Mouse (Mus musculus): ENCODE results near the gene Flot1.

Gene Flot1

DNA sequence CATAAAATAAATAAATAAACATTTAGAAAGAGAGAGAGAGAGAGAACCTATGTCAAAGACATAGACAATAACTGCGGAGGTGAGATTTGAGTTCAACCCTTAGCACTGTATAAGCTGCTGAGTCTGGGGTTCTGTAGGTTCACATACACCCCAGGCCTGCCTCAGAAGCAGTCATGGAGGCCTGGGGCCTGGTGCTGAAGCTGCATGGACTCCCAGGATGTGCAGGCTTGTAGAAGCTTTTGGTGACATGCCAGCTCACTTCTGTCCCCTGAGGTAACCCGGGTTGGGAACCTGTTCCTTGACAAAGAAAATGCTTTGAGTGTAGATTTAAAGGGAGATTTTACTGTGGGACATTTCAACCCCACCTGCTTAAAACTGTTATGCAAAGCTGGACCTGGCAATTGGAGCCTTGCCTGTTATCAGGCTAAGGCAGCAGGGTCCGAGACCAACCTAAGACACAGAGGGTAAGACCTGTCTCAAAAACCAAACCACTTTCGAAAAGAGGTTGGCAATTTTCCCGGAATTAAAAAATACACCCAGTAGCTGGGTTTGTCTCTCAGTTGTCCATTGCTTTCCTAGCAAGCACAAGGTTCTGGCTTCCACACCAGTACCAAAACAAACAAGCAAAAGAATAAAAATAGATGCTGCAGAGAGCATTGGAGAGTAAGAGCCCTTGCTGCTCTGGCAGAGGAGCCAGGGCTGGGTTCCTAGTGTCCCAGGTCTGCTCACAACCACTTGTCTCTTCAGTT is 12.0 kb upstream of the Flot1 start:
- no peak for DNase-seq (ENCODE audit: low read depth, low spot score)

DNA sequence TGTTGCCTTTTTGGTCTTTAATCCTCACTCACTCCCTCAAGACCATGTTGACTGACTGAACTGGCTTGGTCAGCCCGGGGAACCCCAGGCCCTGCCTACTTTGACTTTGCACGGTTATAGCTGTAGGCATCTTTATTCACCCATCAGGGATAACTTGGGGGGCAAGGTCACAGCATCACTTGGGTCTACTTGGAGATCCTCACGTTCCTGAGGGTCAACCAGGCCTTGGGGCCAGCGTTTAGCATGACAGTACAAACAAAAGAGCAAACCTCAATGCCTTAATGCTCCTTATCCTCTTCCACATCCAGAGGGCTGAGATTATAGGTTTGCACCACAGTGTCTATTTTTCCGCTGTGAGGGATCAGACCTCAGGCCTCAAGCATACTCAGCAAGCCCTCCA is 10.7 kb upstream of the Flot1 start:
- no peak for DNase-seq (ENCODE audit: low read depth, low spot score)

DNA sequence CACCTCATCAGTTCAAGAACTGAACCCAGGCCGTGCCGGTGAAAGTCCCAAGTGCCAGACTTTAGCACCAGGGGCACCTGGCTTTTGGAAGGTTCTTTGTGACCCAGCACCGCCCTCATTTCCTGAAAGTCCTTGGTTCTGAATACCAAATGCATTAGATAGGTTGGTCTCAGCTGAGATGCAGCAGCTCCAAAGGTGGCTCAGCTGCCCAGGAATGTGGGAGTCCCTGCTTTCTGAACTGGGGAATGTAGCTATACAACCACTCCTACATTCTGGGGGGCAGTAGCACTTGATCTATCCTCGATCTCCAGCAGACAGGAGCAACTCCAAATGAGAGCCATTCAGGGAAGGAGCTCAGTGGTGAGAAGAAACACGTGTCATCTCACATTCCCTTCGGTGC is 10.3 kb upstream of the Flot1 start:
- DNase-seq (ENCODE audit: low read depth, low spot score) = no peak

DNA sequence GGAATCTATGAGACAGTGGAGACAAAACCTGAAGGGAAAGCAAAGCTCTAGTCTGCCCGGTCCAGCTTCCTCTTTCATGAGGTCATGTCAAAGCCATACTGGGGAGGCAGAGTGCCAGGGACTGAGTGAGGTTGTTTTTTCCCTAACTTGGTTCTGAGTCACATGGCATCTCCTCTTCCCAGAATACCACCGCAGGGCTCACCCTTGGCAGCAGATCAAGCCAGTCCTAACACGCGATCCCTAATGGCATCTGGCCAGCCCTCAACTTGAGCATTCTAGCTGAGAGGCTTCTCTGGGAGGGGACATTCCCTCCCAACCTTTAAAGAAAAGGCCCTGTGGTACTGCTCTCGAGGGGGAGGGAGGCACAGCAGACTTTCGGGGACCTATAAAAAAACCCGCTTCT is 9.8 kb upstream of the Flot1 start:
- no peak for DNase-seq (ENCODE audit: low read depth, low spot score)

DNA sequence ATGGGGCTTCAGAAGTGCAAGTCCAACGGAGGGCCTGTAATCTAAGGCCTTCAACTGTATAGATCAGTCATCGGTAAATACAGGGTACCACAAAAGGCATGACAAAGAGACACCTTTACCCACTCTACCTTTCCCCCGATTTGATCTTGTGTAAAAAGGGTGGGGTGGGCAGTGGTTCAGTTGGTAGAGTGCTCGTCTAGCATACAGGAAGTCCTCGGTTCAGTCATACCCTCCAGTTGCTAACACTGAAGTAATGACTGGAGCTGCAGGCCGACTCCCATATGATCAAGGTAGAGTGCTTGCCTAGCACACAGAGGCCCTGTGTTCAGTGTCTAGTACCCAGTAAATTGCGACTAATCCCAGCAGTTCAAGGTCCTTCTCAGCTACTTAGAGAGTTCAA is 9.4 kb upstream of the Flot1 start:
- DNase-seq (ENCODE audit: low read depth, low spot score) = no peak

DNA sequence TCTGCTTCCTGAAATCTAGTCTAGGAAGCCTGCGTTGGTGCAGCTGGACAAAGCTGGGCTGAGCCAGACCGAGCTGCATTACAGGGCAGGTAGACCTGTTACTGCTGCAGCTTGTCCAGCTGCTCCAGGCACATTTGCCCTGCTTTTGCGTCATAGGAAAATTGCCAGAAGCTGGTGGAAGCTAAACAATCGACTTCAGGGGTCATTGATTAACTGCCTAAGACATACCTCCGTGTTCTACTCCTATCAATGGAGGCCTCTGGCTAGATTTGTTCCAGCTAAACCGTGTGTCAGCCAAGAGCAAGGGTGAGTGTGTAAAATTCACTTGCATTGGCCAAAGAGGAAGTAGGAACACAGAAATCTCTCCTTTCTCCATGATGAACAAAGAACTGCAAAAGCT is 8.4 kb upstream of the Flot1 start:
- DNase-seq (ENCODE audit: low read depth, low spot score) = no peak

DNA sequence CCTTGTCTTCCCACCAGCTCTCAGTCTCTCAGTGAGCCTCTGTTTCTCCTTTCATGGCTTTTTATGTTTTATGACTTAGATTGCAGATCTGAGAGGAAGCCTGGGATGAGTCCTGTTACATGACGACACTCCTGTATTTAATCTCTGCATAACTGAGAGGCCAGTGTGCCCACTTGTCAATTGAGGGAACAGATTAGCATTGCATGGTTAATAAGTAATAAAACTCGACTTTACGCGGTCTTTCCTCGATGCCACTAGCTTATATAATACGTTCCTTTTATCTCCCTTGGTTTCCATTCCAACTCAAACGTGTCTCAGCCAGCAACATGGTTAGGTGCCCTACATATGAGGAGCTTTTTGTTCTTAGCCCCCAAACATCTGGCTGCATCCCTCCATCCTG is 7.2 kb upstream of the Flot1 start:
- no peak for DNase-seq (ENCODE audit: low read depth, low spot score)

DNA sequence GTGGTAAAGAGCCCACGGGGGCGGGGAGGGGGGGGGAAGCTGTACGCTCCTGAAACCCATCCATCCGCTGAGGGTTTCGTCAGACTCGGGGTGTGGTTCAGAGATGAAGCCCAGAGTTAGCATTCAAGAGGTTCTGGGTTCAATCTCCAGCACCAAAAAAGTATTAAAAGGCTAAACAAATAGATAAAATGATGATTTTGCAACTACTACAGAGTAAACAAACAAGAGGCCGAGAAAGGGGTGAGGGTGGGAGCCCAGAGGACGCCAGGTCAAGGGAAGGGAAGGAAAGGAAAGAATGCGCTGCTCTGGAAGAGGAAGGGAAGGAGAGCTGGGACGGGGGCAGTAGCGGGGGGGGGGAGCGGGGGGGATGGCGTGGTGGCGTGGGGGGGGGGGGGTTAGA is 6.3 kb upstream of the Flot1 start:
- DNase-seq (ENCODE audit: low read depth, low spot score) = no peak

DNA sequence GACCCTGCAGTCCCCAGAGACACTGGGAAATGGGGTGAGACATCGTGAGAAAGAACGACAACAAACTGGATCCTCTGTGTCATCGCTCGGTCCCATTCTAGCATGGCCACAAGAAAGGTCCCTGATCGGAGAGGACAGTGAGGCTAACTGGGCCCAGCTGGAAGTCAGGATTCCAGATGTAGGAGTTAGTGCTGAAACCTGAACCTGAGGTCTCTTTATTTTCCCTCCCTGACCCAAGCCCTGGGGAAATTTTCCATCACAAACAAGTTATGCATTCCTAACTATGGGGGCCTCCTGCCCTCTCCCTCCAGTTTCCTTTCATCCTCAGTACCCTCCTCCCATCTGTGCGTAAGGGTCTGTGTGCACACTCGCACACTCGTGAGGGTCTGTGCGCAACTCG is 5.8 kb upstream of the Flot1 start:
- no peak for DNase-seq (ENCODE audit: low read depth, low spot score)

DNA sequence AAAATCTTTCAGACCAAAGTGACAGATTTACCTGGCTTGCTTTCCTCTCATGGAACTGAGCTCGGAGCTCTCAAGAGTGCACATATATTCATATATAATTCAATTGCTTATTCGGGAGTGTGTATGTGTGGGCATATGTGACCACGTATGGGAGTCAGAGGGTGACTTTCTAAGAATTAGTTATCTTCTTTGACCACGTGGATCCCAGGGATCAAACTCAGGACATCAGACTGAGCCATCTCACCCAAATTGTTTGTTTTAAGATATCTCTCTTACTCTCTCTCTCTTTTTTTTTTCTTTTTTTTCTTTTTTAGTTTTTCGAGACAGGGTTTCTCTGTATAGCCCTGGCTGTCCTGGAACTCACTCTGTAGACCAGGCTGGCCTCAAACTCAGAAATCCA is 2.9 kb upstream of the Flot1 start:
- no peak for DNase-seq (ENCODE audit: low read depth, low spot score)

DNA sequence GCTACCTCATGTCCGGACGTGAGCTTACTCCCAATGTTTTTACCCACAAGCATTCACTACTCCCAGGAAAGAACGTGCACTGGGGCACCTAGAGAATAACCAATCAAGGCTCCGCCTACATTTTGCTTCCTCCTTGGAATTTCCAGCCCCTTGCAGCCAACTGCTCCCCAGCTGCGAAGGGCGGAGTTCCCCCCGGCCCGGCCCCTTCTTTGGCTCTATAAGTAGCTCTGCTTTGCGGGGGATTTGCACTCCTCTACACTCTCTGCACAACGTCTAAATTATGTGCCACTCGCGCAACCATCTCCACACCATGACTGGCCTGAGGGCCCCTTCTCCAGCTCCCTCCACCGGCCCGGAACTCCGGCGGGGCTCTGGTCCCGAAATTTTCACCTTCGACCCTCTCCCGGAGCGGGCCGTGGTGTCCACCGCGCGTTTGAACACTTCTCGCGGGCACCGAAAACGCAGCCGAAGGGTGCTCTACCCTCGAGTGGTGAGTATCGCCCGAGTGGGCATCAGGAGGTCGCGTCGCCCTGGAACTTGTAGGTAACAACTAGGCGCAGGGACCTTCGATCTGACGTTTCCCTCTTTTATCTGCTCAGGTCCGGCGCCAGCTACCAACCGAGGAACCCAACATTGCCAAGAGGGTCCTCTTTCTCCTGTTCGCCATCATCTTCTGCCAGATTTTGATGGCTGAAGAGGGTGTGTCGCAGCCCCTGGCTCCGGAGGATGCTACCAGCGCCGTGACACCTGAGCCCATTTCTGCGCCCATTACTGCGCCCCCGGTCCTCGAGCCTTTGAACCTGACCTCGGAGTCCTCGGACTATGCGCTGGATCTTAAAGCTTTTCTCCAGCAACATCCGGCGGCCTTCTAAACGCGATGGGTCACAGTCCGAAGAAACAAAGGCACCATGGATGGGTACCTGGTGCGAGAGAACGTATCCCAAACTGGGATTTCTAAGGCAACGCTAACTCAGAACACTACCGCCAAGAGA is 1.3 kb upstream of the Flot1 start, which contains the start of gene Ier3:
Gene Ier3, plus strand, starts transcription at position 246 of the 992 bp plus-strand sequence.
- DNase-seq (ENCODE audit: low read depth, low spot score) = no peak

DNA sequence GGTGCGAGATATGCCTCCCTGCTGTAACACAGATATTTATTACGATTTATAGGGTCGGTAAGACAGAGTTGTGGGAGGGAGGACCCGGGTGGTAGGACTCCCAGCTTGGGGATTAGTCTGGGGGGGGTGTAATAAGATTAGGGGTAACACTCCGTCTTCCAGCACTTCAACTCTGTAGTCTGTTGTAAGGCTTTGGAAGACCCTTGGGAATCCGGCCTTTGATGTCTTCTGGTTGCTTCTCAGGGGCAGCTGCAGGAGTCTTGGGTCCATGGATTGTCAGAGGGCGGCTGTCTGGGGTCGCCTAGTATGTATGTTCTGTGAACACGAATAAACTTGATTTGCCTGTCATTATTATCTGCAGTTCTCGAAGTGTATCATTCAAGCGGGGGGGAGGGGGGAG is 466 bp upstream of the Flot1 start:
- DNase-seq (ENCODE audit: low read depth, low spot score) = no peak

DNA sequence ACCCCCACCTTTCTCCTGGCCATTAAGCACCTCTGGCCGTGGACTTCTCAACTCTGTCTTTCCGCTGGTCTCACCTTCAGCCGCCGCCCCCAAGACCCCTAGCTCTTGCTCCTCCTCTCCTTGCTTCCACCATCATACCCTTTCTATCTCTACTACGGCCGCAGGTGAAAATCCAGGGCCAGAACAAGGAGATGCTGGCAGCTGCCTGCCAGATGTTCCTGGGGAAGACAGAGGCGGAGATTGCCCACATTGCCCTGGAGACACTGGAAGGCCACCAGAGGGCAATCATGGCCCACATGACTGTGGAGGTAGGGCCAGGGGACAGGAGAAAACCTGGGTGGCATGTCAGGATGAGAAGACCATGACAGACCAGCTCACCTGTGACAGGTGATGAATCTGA is 1.4 kb downstream of the Flot1 start:
- no peak for DNase-seq (ENCODE audit: low read depth, low spot score)

DNA sequence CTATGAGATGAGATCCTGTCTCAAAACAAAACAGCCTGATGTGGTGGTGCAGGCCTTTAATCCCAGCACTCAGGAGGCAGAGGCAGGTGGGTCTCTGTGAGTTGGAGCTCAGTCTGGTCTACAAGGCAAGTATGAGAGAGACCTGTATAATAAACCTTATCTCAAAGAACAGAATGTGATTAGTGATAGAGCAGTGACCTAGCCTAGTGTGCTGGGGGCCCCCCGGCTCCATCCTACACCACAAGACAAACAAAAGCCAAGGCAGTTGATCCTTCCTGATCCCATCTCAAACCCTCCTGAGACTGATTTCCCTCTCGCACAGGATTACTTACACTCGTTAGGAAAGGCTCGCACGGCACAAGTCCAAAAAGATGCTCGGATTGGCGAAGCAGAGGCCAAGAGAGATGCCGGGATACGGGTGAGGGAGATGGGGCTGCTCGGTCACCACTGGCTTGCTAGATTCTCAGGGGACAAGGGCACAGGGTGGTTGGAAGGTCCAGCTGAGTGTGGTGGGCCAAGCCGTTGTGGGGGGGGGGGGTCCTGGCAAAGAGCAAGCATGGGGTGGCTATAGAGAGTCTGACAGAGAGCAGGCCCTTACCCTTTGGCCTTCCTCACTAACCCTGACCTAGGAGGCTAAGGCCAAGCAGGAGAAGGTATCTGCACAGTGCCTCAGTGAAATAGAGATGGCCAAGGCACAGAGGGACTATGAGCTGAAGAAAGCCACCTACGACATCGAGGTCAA is 2.2 kb downstream of the Flot1 start:
- no peak for DNase-seq (ENCODE audit: low read depth, low spot score)

DNA sequence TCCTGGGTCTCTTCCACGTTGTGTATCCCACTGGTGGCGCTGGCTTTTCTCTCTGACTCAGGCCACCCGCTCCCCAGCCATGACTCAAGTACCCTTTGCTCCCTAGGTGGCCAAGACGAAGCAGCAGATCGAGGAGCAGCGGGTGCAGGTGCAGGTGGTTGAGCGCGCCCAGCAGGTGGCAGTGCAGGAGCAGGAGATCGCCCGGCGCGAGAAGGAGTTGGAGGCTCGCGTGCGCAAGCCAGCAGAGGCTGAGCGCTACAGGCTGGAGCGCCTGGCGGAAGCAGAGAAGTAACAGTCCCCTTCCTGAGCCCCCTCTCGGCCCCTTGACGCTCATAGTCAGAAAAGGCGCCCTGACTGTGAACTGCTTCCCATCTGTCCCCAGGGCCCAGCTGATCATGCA is 6.7 kb downstream of the Flot1 start:
- DNase-seq (ENCODE audit: low read depth, low spot score) = peak; percentile 70

DNA sequence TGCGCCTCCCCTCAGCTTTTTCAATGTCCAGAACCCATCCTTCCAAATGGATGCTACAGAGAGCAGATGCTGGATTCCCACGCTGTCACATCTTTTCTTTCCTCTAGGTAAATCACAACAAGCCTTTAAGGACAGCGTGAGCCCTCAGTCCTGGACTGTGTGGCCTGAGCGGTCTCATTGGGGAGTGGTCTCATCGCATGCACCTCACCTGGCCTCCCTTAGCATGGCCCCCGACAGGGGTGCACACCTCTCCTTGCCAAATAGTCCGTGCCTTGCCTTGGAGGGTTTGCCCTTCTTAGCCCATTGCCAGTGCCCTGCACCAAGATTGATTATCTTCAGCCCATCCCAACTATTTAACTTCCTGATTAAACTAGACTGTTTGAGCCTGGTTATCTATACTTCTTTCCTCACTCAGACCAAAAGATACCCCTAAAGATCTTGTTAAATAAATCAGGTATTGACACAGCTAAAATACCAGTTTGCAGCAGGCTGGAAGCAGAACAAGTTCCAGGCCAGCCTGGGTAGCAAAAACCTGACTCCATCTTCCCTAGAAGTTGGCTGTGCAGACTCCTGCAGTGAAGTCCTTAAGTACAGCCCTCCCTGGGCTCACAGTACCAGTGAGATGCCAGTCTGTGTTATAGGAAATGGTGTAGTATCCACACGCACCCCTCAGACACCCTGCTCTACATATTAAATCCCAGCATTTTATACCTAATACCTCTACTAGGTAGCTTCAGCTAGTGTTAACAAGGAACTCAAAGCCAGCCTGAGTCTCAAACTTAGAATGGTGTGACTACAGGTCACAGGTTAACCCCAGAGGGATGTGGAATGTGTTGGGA is 9.6 kb downstream of the Flot1 start:
- no peak for DNase-seq (ENCODE audit: low read depth, low spot score)

DNA sequence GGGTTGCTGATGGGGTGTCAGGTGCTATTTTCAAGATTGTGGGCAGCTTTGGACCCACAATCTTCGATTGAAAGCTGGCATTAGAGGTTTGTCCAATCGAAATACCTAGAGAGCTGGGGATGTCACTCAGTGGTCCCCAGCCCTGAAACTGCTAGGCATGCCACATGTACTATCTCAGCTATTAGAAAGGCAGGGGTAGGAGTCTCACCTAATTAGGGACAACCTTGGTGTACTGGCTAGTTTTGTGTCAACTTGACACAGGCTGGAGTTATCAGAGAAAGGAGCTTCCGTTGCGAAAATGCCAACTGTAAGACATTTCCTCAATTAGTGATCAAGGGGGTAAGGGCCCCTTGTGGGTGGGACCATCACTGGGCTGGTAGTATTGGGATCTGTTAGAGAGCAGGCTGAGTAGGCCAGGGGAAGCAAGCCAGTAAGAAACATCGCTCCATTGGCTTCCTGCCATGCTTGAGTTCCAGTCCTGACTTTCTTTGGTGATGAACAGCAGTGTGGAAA is 10.3 kb downstream of the Flot1 start:
- DNase-seq (ENCODE audit: low read depth, low spot score) = no peak

DNA sequence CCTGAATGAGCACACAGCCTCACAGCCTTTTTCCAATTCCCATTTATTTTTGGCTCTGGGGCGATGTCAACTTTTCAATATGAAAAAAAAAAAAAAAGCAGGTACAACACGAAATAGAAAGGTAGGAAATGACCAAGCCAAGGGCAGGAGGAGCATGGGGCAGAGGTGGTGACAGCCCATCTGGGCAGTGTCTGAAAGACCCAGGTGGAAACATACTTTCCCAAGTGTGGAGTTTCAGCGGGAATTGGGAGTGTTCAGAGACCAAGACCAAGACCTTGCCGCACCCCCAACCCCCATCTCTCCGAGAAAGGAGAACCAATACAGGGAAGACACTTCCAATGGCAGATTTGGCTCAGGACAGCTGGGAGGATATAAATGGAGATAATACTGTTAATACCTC is 10.9 kb downstream of the Flot1 start:
- no peak for DNase-seq (ENCODE audit: low read depth, low spot score)

DNA sequence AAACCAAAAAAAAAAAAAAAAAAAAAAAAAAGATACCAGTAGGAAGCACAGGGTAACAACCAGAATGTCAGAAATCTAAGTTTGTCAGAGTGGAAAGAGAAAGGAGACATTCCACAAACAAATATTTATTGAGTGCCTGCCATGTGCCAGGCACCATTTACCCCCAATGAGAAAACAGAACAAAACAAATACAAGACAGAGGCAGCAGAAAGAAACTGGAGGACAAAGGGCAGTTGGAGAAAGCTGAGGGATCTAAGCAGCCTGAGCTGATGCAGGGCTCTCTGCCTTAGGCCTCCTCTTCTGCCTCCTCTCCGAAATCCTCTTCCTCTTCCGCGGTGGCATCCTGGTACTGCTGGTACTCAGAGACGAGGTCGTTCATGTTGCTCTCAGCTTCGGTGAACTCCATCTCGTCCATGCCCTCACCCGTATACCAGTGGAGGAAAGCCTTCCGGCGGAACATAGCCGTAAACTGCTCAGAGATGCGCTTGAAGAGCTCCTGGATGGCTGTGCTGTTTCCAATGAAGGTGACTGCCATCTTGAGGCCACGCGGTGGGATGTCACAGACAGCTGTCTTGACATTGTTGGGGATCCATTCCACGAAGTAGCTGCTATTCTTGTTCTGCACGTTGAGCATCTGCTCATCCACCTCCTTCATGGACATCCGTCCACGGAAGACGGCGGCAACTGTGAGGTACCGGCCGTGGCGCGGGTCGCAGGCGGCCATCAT is 11.8 kb downstream of the Flot1 start:
- no peak for DNase-seq (ENCODE audit: low read depth, low spot score)

DNA sequence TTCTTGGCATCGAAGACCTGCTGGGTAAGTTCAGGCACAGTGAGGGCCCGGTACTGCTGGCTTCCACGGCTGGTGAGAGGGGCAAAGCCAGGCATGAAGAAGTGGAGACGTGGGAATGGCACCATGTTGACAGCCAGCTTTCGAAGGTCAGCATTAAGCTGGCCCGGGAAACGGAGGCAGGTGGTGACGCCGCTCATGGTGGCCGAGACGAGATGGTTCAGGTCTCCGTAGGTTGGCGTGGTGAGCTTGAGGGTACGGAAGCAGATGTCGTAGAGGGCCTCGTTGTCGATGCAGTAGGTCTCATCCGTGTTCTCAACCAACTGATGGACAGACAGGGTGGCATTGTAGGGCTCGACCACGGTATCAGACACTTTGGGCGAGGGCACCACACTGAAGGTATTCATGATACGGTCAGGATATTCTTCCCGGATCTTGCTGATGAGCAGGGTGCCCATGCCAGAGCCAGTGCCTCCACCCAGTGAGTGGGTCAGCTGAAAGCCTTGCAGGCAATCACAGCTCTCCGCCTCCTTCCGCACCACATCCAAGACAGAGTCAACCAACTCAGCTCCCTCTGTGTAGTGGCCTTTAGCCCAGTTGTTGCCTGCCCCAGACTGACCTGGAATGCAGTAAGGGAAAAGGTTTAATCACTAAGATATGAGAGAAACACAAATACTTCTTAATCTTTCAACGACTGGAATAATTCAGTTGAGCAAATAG is 12.6 kb downstream of the Flot1 start:
- DNase-seq (ENCODE audit: low read depth, low spot score) = no peak
